Mouse (Mus musculus): Measurements from ENCODE around the gene Etv6. TPM values are rescaled to one million over a fixed set of nuclear protein-coding genes. Genes with fewer than 3 reads are reported as not detected.
A peak's percentile ranks its signal among the peaks of the same experiment; 100 is the strongest.

The Etv6 gene
- polyA plus RNA-seq, 1 experiment from 2014 or later: 13.0 TPM

DNA sequence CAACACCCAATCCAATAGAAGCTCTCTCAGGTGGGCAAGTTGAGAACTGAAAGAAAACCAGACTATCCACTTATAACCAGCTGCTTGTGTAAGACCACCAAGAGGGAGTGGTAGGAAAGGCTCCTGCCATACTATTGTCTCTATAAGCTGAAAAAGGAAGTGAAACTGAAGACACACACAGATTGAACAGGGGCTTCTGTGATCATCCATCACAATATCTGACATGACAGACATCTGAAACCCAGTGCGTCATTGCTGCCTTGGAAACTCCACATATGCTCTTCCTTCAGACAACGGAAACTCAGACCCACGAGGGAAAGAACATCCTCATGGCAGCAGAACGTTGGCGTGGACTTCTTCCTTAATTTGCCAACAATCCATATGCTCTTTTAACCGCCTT is 14.7 kb upstream of the Etv6 start:
- no peaks in the 10 kb centered on the region for H3K36me3 ChIP-seq (ENCODE audit: control insufficient read depth, insufficient read depth, low read length)
- no peak overlapping the region for H3K4me3 ChIP-seq (ENCODE audit: low read depth, low read length)
- no peak for ATAC-seq (replicated peaks; ENCODE audit: low FRiP score)
- H3K9me3 ChIP-seq (ENCODE audit: control insufficient read depth, low read length): no peaks in the 10 kb centered on the region
- WGBS: 54% methylated on average over 6 of the region's 6 CpGs
- H3K27ac ChIP-seq (ENCODE audit: low read depth, low read length): no peak overlapping the region
- H3K4me2 ChIP-seq: no peak overlapping the region
- H3K27me3 ChIP-seq (replicated peaks; ENCODE audit: control insufficient read depth, insufficient read depth, low read length): no peaks in the 10 kb centered on the region
- DNase-seq (ENCODE audit: low spot score): no peak
- H3K9ac ChIP-seq (ENCODE audit: low read depth, low read length): no peak overlapping the region
- H3K4me1 ChIP-seq (replicated peaks; ENCODE audit: control insufficient read depth, insufficient read depth, low read length): no peaks in the 10 kb centered on the region

DNA sequence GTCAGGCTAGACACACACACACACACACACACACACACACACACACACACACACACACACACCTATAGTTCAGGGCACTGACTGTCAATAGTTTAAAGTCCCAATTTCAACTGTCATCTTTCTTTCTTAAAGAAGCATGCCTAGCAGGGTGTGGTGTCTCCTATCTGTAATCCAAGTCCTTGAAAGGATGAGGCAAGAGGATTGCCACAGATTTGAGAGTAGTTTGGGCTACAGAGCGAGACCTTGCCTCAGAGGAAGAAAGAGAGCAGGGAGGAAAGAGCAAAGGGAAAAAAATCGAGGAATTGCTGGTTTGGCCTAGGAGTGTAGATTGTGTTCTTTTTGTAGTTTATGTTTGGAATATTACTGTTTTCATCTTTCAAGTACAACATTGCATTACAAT is 9.2 kb upstream of the Etv6 start:
- no peaks in the 10 kb centered on the region for H3K36me3 ChIP-seq (ENCODE audit: control insufficient read depth, insufficient read depth, low read length)
- H3K9ac ChIP-seq (ENCODE audit: low read depth, low read length): no peak overlapping the region
- DNase-seq (ENCODE audit: low spot score) (no peak), ATAC-seq (replicated peaks; ENCODE audit: low FRiP score) (no peak)
- no peak overlapping the region for H3K4me2 ChIP-seq
- no peaks in the 10 kb centered on the region for H3K27me3 ChIP-seq (replicated peaks; ENCODE audit: control insufficient read depth, insufficient read depth, low read length)
- no peaks in the 10 kb centered on the region for H3K9me3 ChIP-seq (ENCODE audit: control insufficient read depth, low read length)
- no peaks in the 10 kb centered on the region for H3K4me1 ChIP-seq (replicated peaks; ENCODE audit: control insufficient read depth, insufficient read depth, low read length)
- H3K27ac ChIP-seq (ENCODE audit: low read depth, low read length): no peak overlapping the region
- 78% methylated on average over 2 of the region's 2 CpGs for WGBS
- H3K4me3 ChIP-seq (ENCODE audit: low read depth, low read length): no peak overlapping the region

DNA sequence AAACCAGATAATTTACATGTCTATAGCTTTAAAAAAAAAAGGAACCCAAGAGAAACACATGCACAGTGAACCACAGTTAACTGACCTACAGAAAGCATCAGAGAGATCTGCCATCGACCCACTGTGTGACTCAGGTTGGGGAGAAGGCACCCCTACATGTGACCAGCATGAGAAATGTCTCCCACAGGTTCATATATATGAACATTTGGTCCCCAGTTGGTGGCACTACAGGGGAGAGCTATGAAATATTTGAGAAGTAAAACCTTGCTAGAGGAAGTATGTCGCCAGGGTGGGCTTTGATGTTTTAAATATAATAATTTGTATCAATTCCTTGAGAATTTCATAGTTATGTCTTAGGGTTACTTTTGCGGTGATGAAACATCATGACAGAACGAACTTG is 8.5 kb upstream of the Etv6 start:
- no peak overlapping the region for H3K4me3 ChIP-seq (ENCODE audit: low read depth, low read length)
- WGBS: 83% methylated on average over 4 of the region's 4 CpGs
- no peaks in the 10 kb centered on the region for H3K9me3 ChIP-seq (ENCODE audit: control insufficient read depth, low read length)
- H3K9ac ChIP-seq (ENCODE audit: low read depth, low read length): no peak overlapping the region
- no peak for DNase-seq (ENCODE audit: low spot score)
- H3K27me3 ChIP-seq (replicated peaks; ENCODE audit: control insufficient read depth, insufficient read depth, low read length): no peaks in the 10 kb centered on the region
- H3K4me1 ChIP-seq (replicated peaks; ENCODE audit: control insufficient read depth, insufficient read depth, low read length): no peaks in the 10 kb centered on the region
- no peak overlapping the region for H3K4me2 ChIP-seq
- no peaks in the 10 kb centered on the region for H3K36me3 ChIP-seq (ENCODE audit: control insufficient read depth, insufficient read depth, low read length)
- no peak for ATAC-seq (replicated peaks; ENCODE audit: low FRiP score)
- no peak overlapping the region for H3K27ac ChIP-seq (ENCODE audit: low read depth, low read length)

DNA sequence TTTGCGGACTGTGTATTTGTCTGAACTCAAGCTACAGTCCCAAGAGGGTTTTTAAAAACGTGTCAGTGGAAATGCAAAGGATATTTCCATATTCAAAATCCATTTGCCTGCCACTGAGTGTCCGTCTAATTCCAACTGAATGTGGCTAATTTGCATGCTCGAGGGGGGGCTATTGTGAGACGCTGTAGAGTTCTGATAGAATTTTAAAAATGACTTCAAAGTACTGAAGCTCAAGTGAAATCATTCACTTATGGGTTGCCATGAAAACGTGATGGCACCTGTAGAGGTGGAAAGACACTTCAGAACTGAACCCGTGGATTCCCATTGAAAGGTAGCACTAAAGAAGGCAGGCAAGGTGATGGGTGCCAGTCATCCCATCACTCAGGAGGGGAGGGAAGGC is 3.0 kb upstream of the Etv6 start:
- H3K9me3 ChIP-seq (ENCODE audit: control insufficient read depth, low read length): no peaks in the 10 kb centered on the region
- no peak overlapping the region for H3K4me2 ChIP-seq
- ATAC-seq (replicated peaks; ENCODE audit: low FRiP score) (no peak), DNase-seq (ENCODE audit: low spot score) (no peak)
- H3K27me3 ChIP-seq (replicated peaks; ENCODE audit: control insufficient read depth, insufficient read depth, low read length): no peaks in the 10 kb centered on the region
- peaks cover 11% of the 10 kb centered on the region for H3K4me1 ChIP-seq (replicated peaks; ENCODE audit: control insufficient read depth, insufficient read depth, low read length)
- no peaks in the 10 kb centered on the region for H3K36me3 ChIP-seq (ENCODE audit: control insufficient read depth, insufficient read depth, low read length)
- 44% methylated on average over 7 of the region's 7 CpGs for WGBS
- H3K9ac ChIP-seq (ENCODE audit: low read depth, low read length): no peak overlapping the region
- H3K4me3 ChIP-seq (ENCODE audit: low read depth, low read length): no peak overlapping the region
- H3K27ac ChIP-seq (ENCODE audit: low read depth, low read length): no peak overlapping the region

- Histone ChIP-seq H3K4me1 (replicated peaks; ENCODE audit: control insufficient read depth, insufficient read depth, low read length) (peaks cover 30% of the 10 kb centered on the region), H3K36me3 (ENCODE audit: control insufficient read depth, insufficient read depth, low read length) (no peaks in the 10 kb centered on the region), H3K27me3 (replicated peaks; ENCODE audit: control insufficient read depth, insufficient read depth, low read length) (no peaks in the 10 kb centered on the region), H3K27ac (ENCODE audit: low read depth, low read length) (peak overlapping the region; percentile 98; the same call in 1 of the 2 replicates), H3K4me3 (ENCODE audit: low read depth, low read length) (peak overlapping the region; percentile 84), H3K9me3 (ENCODE audit: control insufficient read depth, low read length) (no peaks in the 10 kb centered on the region), H3K4me2 (peak overlapping the region; percentile 86), H3K9ac (ENCODE audit: low read depth, low read length) (peak overlapping the region; percentile 93)
- DNase-seq (ENCODE audit: low spot score): no peak
- ATAC-seq (replicated peaks; ENCODE audit: low FRiP score): no peak
- WGBS: 3% methylated on average over 8 of the region's 8 CpGs
Observed at GRCm38 (mm10) chr6:134034436-134034835, 1.1 kb upstream of the Etv6 start.

DNA sequence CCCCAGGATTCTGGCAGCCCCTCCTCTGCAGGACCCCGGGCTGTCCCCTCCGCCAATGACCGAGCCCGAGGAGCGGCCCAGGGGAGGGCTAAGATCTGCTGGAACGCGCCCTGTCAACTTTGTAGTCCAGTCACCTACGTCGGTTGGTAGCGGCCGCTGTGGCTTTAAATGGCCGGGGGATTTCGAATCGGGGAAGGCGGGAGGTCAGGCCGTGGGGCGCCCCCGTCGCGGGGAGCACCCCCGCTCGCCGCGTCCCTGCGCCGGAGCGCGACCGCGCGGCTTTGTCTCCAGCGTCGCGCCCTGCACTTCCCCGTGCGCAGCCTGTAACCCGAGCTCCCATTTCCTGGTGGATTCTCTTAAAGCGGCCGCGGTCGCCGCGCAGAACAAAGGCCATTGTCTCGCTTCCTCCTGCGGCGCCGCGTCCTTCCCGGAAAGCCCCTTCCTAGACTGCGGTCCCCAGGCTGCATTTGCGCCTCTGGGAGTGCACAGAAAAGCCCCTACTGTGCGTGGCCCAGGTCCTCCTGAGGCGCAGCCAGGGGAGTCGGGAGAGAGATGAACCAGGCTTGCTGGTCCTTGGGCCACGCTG is 503 bp upstream of the Etv6 start:
- DNase-seq (ENCODE audit: low spot score) (no peak), ATAC-seq (replicated peaks; ENCODE audit: low FRiP score) (peak; percentile 87)
- WGBS: under 1% methylated on average over 55 of the region's 55 CpGs
- no peaks in the 10 kb centered on the region for H3K9me3 ChIP-seq (ENCODE audit: control insufficient read depth, low read length)
- peak overlapping the region; percentile 98 for H3K27ac ChIP-seq (ENCODE audit: low read depth, low read length)
- no peaks in the 10 kb centered on the region for H3K36me3 ChIP-seq (ENCODE audit: control insufficient read depth, insufficient read depth, low read length)
- peak overlapping the region; percentile 84 for H3K4me3 ChIP-seq (ENCODE audit: low read depth, low read length)
- peaks cover 30% of the 10 kb centered on the region for H3K4me1 ChIP-seq (replicated peaks; ENCODE audit: control insufficient read depth, insufficient read depth, low read length)
- peak overlapping the region; percentile 86 for H3K4me2 ChIP-seq
- no peaks in the 10 kb centered on the region for H3K27me3 ChIP-seq (replicated peaks; ENCODE audit: control insufficient read depth, insufficient read depth, low read length)
- H3K9ac ChIP-seq (ENCODE audit: low read depth, low read length): peak overlapping the region; percentile 93

DNA sequence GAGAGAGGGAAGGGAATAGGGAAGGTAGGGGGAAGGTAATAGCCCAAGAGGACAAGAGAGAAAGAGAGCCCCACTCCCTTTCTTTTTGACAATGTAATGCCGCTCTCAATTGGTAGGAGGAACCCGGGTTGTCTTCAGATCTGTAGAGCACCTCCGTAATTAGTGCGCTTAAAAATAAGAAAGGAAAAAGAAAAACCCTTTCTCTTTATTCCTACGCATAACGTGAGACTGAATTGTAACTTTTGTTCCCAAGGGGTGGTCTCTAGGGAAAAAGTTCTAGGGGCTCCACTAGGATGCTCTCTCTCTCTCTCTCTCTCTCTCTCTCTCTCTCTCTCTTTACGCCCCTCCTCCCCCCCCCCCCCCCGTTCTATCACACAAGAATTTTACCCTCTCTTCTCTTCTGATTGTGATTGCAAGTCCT is 1.0 kb downstream of the Etv6 start:
- DNase-seq (ENCODE audit: low spot score): no peak
- Histone ChIP-seq H3K4me1 (replicated peaks; ENCODE audit: control insufficient read depth, insufficient read depth, low read length) (peaks cover 41% of the 10 kb centered on the region), H3K36me3 (ENCODE audit: control insufficient read depth, insufficient read depth, low read length) (no peaks in the 10 kb centered on the region), H3K4me3 (ENCODE audit: low read depth, low read length) (peak overlapping the region; percentile 84), H3K4me2 (peak overlapping the region; percentile 86), H3K27ac (ENCODE audit: low read depth, low read length) (peak overlapping the region; percentile 98), H3K27me3 (replicated peaks; ENCODE audit: control insufficient read depth, insufficient read depth, low read length) (no peaks in the 10 kb centered on the region), H3K9ac (ENCODE audit: low read depth, low read length) (peak overlapping the region; percentile 93), H3K9me3 (ENCODE audit: control insufficient read depth, low read length) (no peaks in the 10 kb centered on the region)
- 0% methylated on average over 7 of the region's 8 CpGs for WGBS
- ATAC-seq (replicated peaks; ENCODE audit: low FRiP score): no peak

DNA sequence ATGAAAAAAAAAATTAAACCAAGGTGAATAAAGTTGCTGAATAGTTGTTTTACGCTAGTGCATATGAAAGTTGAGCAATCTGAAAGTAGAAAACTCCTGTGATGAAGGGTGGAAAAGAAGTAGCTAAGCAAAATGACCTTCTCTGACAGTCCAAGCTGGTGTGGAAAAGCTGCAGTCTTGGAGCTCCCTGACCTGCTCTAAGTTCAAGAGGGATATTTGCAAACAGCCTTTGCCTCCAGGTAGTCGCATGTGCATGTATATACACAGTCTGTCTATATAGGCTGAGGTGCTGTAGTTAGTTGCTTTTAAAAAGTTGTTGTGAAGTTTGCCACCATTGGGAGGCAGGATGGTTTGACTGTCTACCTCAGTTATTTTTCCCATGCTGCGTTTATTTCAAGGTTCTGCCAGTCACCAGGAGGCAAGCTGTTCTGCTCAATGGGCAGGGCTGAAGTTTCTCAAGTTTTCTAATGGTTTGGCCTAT is 1.5 kb downstream of the Etv6 start:
- H3K4me1 ChIP-seq (replicated peaks; ENCODE audit: control insufficient read depth, insufficient read depth, low read length): peaks cover 46% of the 10 kb centered on the region
- no peaks in the 10 kb centered on the region for H3K27me3 ChIP-seq (replicated peaks; ENCODE audit: control insufficient read depth, insufficient read depth, low read length)
- no peak for ATAC-seq (replicated peaks; ENCODE audit: low FRiP score)
- no peaks in the 10 kb centered on the region for H3K9me3 ChIP-seq (ENCODE audit: control insufficient read depth, low read length)
- H3K27ac ChIP-seq (ENCODE audit: low read depth, low read length): peak overlapping the region; percentile 19; the same call in 1 of the 2 replicates
- peak overlapping the region; percentile 86 for H3K4me2 ChIP-seq
- DNase-seq (ENCODE audit: low spot score): no peak
- H3K4me3 ChIP-seq (ENCODE audit: low read depth, low read length): peak overlapping the region; percentile 84
- peak overlapping the region; percentile 93 for H3K9ac ChIP-seq (ENCODE audit: low read depth, low read length)
- no peaks in the 10 kb centered on the region for H3K36me3 ChIP-seq (ENCODE audit: control insufficient read depth, insufficient read depth, low read length)
- WGBS: 15% methylated on average over 3 of the region's 3 CpGs

DNA sequence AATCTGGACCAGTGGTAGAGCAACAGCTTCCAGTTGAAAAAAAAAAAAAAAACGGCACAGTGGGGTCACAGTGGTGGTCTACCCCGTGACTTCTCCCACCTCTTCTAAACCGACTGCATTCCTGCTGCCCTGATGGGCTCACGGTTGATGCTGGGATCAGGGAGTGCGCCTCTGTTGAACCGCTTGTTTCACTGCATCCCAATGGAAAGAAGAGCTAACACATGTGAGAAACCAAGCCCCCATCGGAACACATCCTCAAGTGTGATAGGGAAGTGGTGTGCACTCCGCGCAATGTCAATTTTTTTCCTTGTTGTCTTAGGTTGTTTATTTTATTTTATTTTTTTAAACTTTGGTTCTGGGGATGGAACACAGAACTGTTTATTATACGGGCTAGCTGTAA is 2.5 kb downstream of the Etv6 start:
- peak overlapping the region; percentile 86 for H3K4me2 ChIP-seq
- ATAC-seq (replicated peaks; ENCODE audit: low FRiP score) (no peak), DNase-seq (ENCODE audit: low spot score) (no peak)
- H3K4me3 ChIP-seq (ENCODE audit: low read depth, low read length): peak overlapping the region; percentile 84
- H3K4me1 ChIP-seq (replicated peaks; ENCODE audit: control insufficient read depth, insufficient read depth, low read length): peaks cover 52% of the 10 kb centered on the region
- H3K9me3 ChIP-seq (ENCODE audit: control insufficient read depth, low read length): no peaks in the 10 kb centered on the region
- no peak overlapping the region for H3K27ac ChIP-seq (ENCODE audit: low read depth, low read length)
- WGBS: 24% methylated on average over 10 of the region's 10 CpGs
- H3K36me3 ChIP-seq (ENCODE audit: control insufficient read depth, insufficient read depth, low read length): no peaks in the 10 kb centered on the region
- no peak overlapping the region for H3K9ac ChIP-seq (ENCODE audit: low read depth, low read length)
- no peaks in the 10 kb centered on the region for H3K27me3 ChIP-seq (replicated peaks; ENCODE audit: control insufficient read depth, insufficient read depth, low read length)
